Mouse (Mus musculus): ENCODE measurements around the gene Vav2. TPM values are rescaled to one million over a fixed set of nuclear protein-coding genes. Genes with fewer than 3 reads are reported as not detected.

Vav2 gene
- total RNA-seq, 2 experiments from 2014 or later = 10.2 to 13.1 TPM

- DNase-seq = no peak
These were observed 161.0 kb downstream of the Vav2 start for GRCm38 (mm10) chr2:27265819-27266218.

- DNase-seq = peak in 1 of 2 experiments; percentile 33
These were observed 163.8 kb downstream of the Vav2 start for GRCm38 (mm10) chr2:27262984-27263383.

- no peak for DNase-seq
These were observed 175.4 kb downstream of the Vav2 start for GRCm38 (mm10) chr2:27251434-27251833.

GRCm38 (mm10) chr2:27248211-27248610 lies 178.6 kb downstream of the Vav2 start, which contains the start of gene Sardh:
TSS of gene Sardh (minus strand) at chr2:27248337.
- DNase-seq = no peak

- DNase-seq = no peak
These were observed 179.4 kb downstream of the Vav2 start for GRCm38 (mm10) chr2:27247487-27247863.

GRCm38 (mm10) chr2:27246712-27247486 lies 179.9 kb downstream of the Vav2 start:
- DNase-seq = peak; percentile 89 to 94

- no peak for DNase-seq
These were observed 180.9 kb downstream of the Vav2 start for GRCm38 (mm10) chr2:27245947-27246346.

GRCm38 (mm10) chr2:27237342-27237741 lies 189.5 kb downstream of the Vav2 start:
- peak; percentile 66 to 81 for DNase-seq

GRCm38 (mm10) chr2:27235729-27236128 lies 191.1 kb downstream of the Vav2 start:
- peak; percentile 66 to 82 for DNase-seq

- peak; percentile 73 to 84 for DNase-seq
These were observed 194.5 kb downstream of the Vav2 start for GRCm38 (mm10) chr2:27232376-27232775.

- peak in 1 of 2 experiments; percentile 31 for DNase-seq
These were observed 197.2 kb downstream of the Vav2 start for GRCm38 (mm10) chr2:27229481-27230105.

GRCm38 (mm10) chr2:27228809-27229480 lies 197.9 kb downstream of the Vav2 start:
- DNase-seq = no peak

- DNase-seq = no peak
These were observed 200.3 kb downstream of the Vav2 start for GRCm38 (mm10) chr2:27226572-27226971.

- DNase-seq = no peak
These were observed 203.8 kb downstream of the Vav2 start for GRCm38 (mm10) chr2:27223012-27223421.

GRCm38 (mm10) chr2:27218569-27218968 lies 208.3 kb downstream of the Vav2 start:
- DNase-seq = no peak

GRCm38 (mm10) chr2:27218121-27218544 lies 208.7 kb downstream of the Vav2 start:
- peak in 1 of 2 experiments; percentile 27 for DNase-seq

GRCm38 (mm10) chr2:27215537-27215936 lies 211.3 kb downstream of the Vav2 start:
- DNase-seq = no peak

Small RNA genes lying within 50 kb of the gene (microRNA-seq; reads per million reads assigned to microRNA genes)
- gene Gm24049 (0 reads per million in 2 experiments), gene Mir7578 (0 reads per million in 2 experiments)

Other genes with a start within 250 kb of the Vav2 start
- gene Sardh, start 178.7 kb downstream of the Vav2 start, total RNA-seq (2021) = 1 to 10 TPM; 7.1 TPM
- 1 to 10 TPM; 1.4 to 1.8 TPM for gene Brd3os, start 15.3 kb upstream of the Vav2 start, total RNA-seq (2021)
- 10 to 100 TPM; 25.9 TPM for gene Brd3, start 80.6 kb upstream of the Vav2 start, total RNA-seq (2021)
- 10 to 100 TPM; 23.5 to 26.5 TPM for gene Wdr5, start 88.1 kb upstream of the Vav2 start, total RNA-seq (2021)
- 10 to 100 TPM; 51.3 to 52.4 TPM for gene Rxra, start 249.4 kb upstream of the Vav2 start, total RNA-seq (2021)

Measured in heart, adult 18-20 months (tissue).